Mouse (Mus musculus) ES-E14 (cell line): ENCODE measurements around the gene Nt5c2. TPM values are rescaled to one million over a fixed set of nuclear protein-coding genes. Genes with fewer than 3 reads are reported as not detected.
A peak's percentile ranks its signal among the peaks of the same experiment; 100 is the strongest.
"Not testable (repeated sequence)": the region's sequence is repeated elsewhere in the genome, so short reads cannot be mapped to it uniquely, and the experiment has no call there.

Source experiments
- DNase-seq: peaks from one replicate; pipeline ENCODE4 v3.0.0-alpha.2; 2013; ENCODE audit warnings: low read depth, low spot score
- H3K27ac ChIP-seq: 2 replicates; pipeline ENCODE4 v1.5.1; 2012; ENCODE audit warnings: low read depth, mild to moderate bottlenecking, low read length, moderate library complexity, mixed read lengths; ENCODE audit not compliant: poor library complexity, insufficient read depth, severe bottlenecking
- H3K36me3 ChIP-seq: 2 replicates; pipeline ENCODE4 v1.6.1; 2012; ENCODE audit warnings: mild to moderate bottlenecking, low read length, moderate library complexity, mixed read lengths; ENCODE audit not compliant: control insufficient read depth, poor library complexity, insufficient read depth, severe bottlenecking
- H3K4me1 ChIP-seq, 2 experiments: fragments of 150-350 bp in 1 of 2; sonication (generic) in 1 of 2; 2 replicates each; pipeline ENCODE4 v1.6.1; 2012; ENCODE audit warnings: low read length in 2 of 2, mild to moderate bottlenecking in 1 of 2, mixed read lengths in 1 of 2; ENCODE audit not compliant: control insufficient read depth in 2 of 2, insufficient read depth in 2 of 2, poor library complexity in 1 of 2
- H3K4me3 ChIP-seq, 2 experiments: fragments of 150-350 bp in 1 of 2; sonication (generic) in 1 of 2; 2 replicates each; pipeline ENCODE4 v1.5.1; 2012; ENCODE audit warnings: low read length in 2 of 2, low read depth in 1 of 2, mild to moderate bottlenecking in 1 of 2, mixed read lengths in 1 of 2; ENCODE audit not compliant: insufficient read depth in 1 of 2, poor library complexity in 1 of 2, severe bottlenecking in 1 of 2
- H3K9ac ChIP-seq: 2 replicates; pipeline ENCODE4 v1.6.1; 2012; ENCODE audit warnings: low read depth, mild to moderate bottlenecking, low read length, mixed read lengths; ENCODE audit not compliant: poor library complexity, insufficient read depth, severe bottlenecking
- H3K9me3 ChIP-seq: fragments of 150-350 bp; sonication (generic); 2 replicates; pipeline ENCODE4 v1.6.1; 2012; ENCODE audit warnings: low read depth, mild to moderate bottlenecking, low read length; ENCODE audit not compliant: control insufficient read depth, insufficient read depth
- CHD2 ChIP-seq: IDR thresholded peaks from 2 replicates; pipeline ENCODE4 v1.6.1; 2014; ENCODE audit warnings: mild to moderate bottlenecking, low read depth, low read length, inconsistent platforms
- HCFC1 ChIP-seq: IDR thresholded peaks from 2 replicates; pipeline ENCODE4 v1.6.1; 2012; ENCODE audit warnings: low read length, inconsistent platforms, borderline replicate concordance; ENCODE audit not compliant: insufficient read depth
- MAFK ChIP-seq: IDR thresholded peaks from 2 replicates; pipeline ENCODE4 v1.6.1; 2014; ENCODE audit warnings: mild to moderate bottlenecking, low read depth, low read length, inconsistent platforms; ENCODE audit not compliant: insufficient read depth
- ZC3H11A ChIP-seq: IDR thresholded peaks from 2 replicates; pipeline ENCODE4 v1.6.1; 2012; ENCODE audit warnings: low read depth, mild to moderate bottlenecking, inconsistent platforms, low read length, borderline replicate concordance
- ZNF384 ChIP-seq: IDR thresholded peaks from 2 replicates; pipeline ENCODE4 v1.6.1; 2012; ENCODE audit warnings: low read depth, low read length, inconsistent platforms
- in situ Hi-C, 2 experiments: fragments of 600-800 bp; cut with MboI; formaldehyde crosslinking; loops; one replicate each; pipeline ENCODE4 v1.15.1; 2025; ENCODE audit warnings: low sequenced_read_pairs in 2 of 2, inconsistent platforms in 1 of 2; ENCODE audit not compliant: unreplicated experiment in 2 of 2
- total RNA-seq: library from RNA; depleted of rRNA; stranded (reverse); fragments of 300-350 nt; gene quantifications from 2 replicates; pipeline ENCODE4 v1.2.3, GENCODE M21; 2012

Gene Nt5c2
- total RNA-seq, 1 experiment, result 27.0 TPM

DNA sequence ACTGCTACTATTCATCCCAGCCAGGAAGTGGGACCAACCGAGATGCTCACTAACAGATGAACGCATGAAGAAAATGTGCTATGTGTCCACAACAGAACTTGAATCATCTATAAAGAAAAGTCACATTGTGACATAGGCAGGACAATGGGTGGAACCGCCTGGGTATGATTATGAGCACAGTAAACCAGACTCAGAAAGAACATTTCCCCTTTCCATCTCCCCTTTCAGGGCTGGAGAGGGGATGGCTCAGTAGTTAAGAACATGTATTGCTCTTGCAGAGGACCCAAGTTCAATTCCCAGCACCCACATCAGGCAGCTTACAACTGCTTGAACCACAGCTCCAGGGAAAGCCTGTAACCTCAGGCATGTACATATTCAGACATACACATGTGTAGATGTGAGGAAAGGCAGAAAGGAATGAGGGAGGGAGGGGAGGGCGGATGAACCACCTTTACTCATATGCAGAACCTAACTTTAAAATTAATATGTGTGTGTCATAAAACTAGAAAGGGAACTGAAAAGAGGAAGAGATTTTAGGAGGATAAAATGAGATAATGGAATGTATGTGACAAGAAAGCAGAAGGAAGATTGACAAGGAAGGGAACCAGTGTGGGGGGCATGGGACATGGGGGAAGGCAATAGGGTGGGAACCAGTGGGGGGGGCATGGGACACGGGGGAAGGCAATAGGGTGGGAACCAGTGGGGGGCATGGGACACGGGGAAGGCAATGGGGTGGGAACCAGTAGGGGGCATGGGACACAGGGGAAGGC is 11.0 kb downstream of the Nt5c2 start:
- in situ Hi-C loops, result no loop called here
- no peaks in the 10 kb centered on the region for H3K36me3 ChIP-seq
- TF ChIP-seq HCFC1, result no peak
- no peak for TF ChIP-seq MAFK
- no peak for TF ChIP-seq CHD2
- TF ChIP-seq ZNF384, result no peak
- no peak for TF ChIP-seq ZC3H11A
- no peak for DNase-seq
- no peak overlapping the region for H3K4me3 ChIP-seq
- H3K9ac ChIP-seq, result no peak overlapping the region
- H3K27ac ChIP-seq, result no peak overlapping the region
- peaks cover 0 to 4% of the 10 kb centered on the region in 2 experiments; a peak in 1 of 4 replicates for H3K4me1 ChIP-seq
- H3K9me3 ChIP-seq, result no peaks in the 10 kb centered on the region

DNA sequence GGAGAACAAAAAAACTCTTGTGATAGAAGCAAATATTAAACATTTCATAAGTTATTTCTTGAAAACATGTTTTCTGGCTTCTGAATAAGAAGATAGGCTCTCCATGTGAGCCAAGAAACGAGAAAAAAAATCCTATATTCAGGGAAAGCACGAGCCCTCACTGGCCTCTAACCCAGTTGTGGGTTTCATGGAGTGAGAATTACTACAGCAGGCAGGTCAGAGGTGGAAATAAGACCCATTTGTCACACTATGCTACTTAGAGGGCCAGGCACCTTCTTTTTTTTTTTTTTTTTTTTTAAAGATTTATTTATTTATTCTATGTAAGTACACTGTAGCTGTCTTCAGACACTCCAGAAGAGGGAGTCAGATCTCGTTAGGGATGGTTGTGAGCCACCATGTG is 14.6 kb downstream of the Nt5c2 start:
- H3K4me1 ChIP-seq, H3K27ac ChIP-seq, H3K36me3 ChIP-seq, H3K9ac ChIP-seq, H3K9me3 ChIP-seq, H3K4me3 ChIP-seq, in situ Hi-C loops, DNase-seq: not testable (repeated sequence)
- 0 out of 2 replicates have a peak, but pooled peaks have one; percentile 2 for TF ChIP-seq ZNF384

DNA sequence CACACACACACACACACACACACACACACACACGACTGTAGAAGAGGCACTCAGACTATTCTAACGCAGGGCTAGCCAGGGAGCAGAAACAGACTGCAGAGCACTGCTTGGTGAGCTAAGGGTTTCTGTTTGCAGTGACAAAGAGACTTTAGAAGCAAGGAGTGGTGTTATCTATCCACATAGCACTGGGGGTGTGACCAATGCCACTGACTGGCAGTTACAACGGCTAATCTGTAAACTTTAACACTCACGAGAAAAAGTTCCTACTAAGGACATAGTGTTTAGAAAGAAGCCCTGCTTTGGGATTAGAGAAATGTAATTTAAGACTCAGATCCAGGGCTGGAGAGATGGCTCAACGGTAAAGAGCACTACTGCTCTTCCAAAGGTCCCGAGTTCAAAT is 15.2 kb downstream of the Nt5c2 start:
- no peak overlapping the region for H3K27ac ChIP-seq
- no peaks in the 10 kb centered on the region for H3K36me3 ChIP-seq
- peaks cover 0 to 2% of the 10 kb centered on the region in 2 experiments; a peak in 1 of 4 replicates for H3K4me1 ChIP-seq
- in situ Hi-C loops, result loop anchor here (10.0 kb wide), 1 partner anchor 115 kb away; no protein-coding TSS in a partner anchor
- DNase-seq, result no peak
- TF ChIP-seq CHD2 (no peak), ZC3H11A (no peak), HCFC1 (no peak), MAFK (no peak), ZNF384 (no peak)
- H3K9ac ChIP-seq, result no peak overlapping the region
- no peak overlapping the region for H3K4me3 ChIP-seq
- H3K9me3 ChIP-seq, result no peaks in the 10 kb centered on the region

GRCm38 (mm10) chr19:46998953-46999352 is 16.0 kb downstream of the Nt5c2 start:
- Histone ChIP-seq H3K36me3 (no peaks in the 10 kb centered on the region), H3K4me1 (no peaks in the 10 kb centered on the region; a peak in 1 of 4 replicates), H3K4me3 (no peak overlapping the region), H3K27ac (no peak overlapping the region), H3K9ac (no peak overlapping the region), H3K9me3 (no peaks in the 10 kb centered on the region)
- in situ Hi-C loops, result loop anchor here (10.0 kb wide), 1 partner anchor 114 kb away; no protein-coding TSS in a partner anchor
- no peak for DNase-seq
- TF ChIP-seq MAFK (no peak), CHD2 (no peak), HCFC1 (no peak), ZC3H11A (no peak), ZNF384 (no peak)
